Mouse (Mus musculus) thymus, postnatal 0 days (tissue): ENCODE measurements around the gene Gm11060. TPM values are rescaled to one million over a fixed set of nuclear protein-coding genes. Genes with fewer than 3 reads are reported as not detected.

Experiments
- DNase-seq: peaks from one replicate; pipeline ENCODE4 v3.0.0-alpha.2; 2015; ENCODE audit warnings: low spot score
- polyA plus RNA-seq: library from polyadenylated mRNA; unstranded; fragments of >200 nt; fragmentation: Nextera tagmentation; extraction: Ambion mirVana; gene quantifications from 2 replicates; pipeline ENCODE4 v1.2.1, GENCODE M21; 2015

Gm11060 gene
- polyA plus RNA-seq, 1 experiment from 2014 or later = not detected

- DNase-seq = no peak
Observed at GRCm38 (mm10) chr2:105141371-105141770, 49.6 kb downstream of the Gm11060 start.

Other genes starting within 250 kb of the Gm11060 start
- 2.3 and 2.6 TPM in 2 replicates for gene Prrg4, start 242.1 kb upstream of the Gm11060 start, polyA plus RNA-seq
- gene Ccdc73, start 224.2 kb upstream of the Gm11060 start, polyA plus RNA-seq = 7.5 and 7.6 TPM in 2 replicates
- 403 and 418 TPM in 2 replicates for gene Eif3m, start 74.9 kb upstream of the Gm11060 start, polyA plus RNA-seq
- gene Wt1, start 34.5 kb downstream of the Gm11060 start, polyA plus RNA-seq = 0.17 and 0.20 TPM in 2 replicates
- 0.40 and 0.48 TPM in 2 replicates for gene Them7, start 132.3 kb downstream of the Gm11060 start, polyA plus RNA-seq